Mouse (Mus musculus) urinary bladder, postnatal 14 days (tissue): Measurements from ENCODE around the gene Rrp9.

Source experiments
- DNase-seq: peaks from one replicate; pipeline ENCODE4 v3.0.0; 2021; ENCODE audit warnings: low spot score

Gene Rrp9

GRCm38 (mm10) chr9:106475663-106476001, at the start of gene Rrp9:
Gene Rrp9 (plus strand): TSS chr9:106475963.
- DNase-seq, result peak; percentile 5

- DNase-seq, result no peak
Measured at GRCm38 (mm10) chr9:106428719-106429220, 47.0 kb upstream of the Rrp9 start.

- DNase-seq, result peak; percentile 95
Measured at GRCm38 (mm10) chr9:106429221-106430014, 46.3 kb upstream of the Rrp9 start, which contains the start of gene Rpl29. Gene Rpl29 (plus strand): TSS chr9:106429454.

- DNase-seq, result no peak
Measured at GRCm38 (mm10) chr9:106430015-106430264, 45.8 kb upstream of the Rrp9 start.

GRCm38 (mm10) chr9:106433389-106433788, 42.4 kb upstream of the Rrp9 start:
- no peak for DNase-seq

GRCm38 (mm10) chr9:106436566-106436965, 39.2 kb upstream of the Rrp9 start:
- no peak for DNase-seq

- DNase-seq, result no peak
Measured at GRCm38 (mm10) chr9:106442680-106443079, 33.1 kb upstream of the Rrp9 start.

- no peak for DNase-seq
Measured at GRCm38 (mm10) chr9:106444836-106445235, 30.9 kb upstream of the Rrp9 start.

GRCm38 (mm10) chr9:106447348-106447747, 28.4 kb upstream of the Rrp9 start, which contains the start of the genes Abhd14b and Abhd14a:
Gene Abhd14b (plus strand): TSS chr9:106447459.
Gene Abhd14a (minus strand): TSS chr9:106447678.
- DNase-seq, result peak; percentile 96

- no peak for DNase-seq
Measured at GRCm38 (mm10) chr9:106447951-106448350, 27.8 kb upstream of the Rrp9 start.

GRCm38 (mm10) chr9:106448498-106449031, 27.2 kb upstream of the Rrp9 start:
- peak; percentile 75 for DNase-seq

- no peak for DNase-seq
Measured at GRCm38 (mm10) chr9:106449947-106450346, 25.8 kb upstream of the Rrp9 start.

- peak; percentile 73 for DNase-seq
Measured at GRCm38 (mm10) chr9:106450661-106451060, 25.1 kb upstream of the Rrp9 start.

- no peak for DNase-seq
Measured at GRCm38 (mm10) chr9:106451298-106451697, 24.5 kb upstream of the Rrp9 start.

- no peak for DNase-seq
Measured at GRCm38 (mm10) chr9:106451899-106452298, 23.9 kb upstream of the Rrp9 start.

GRCm38 (mm10) chr9:106452351-106452750, 23.4 kb upstream of the Rrp9 start:
- no peak for DNase-seq

GRCm38 (mm10) chr9:106452821-106453220, 22.9 kb upstream of the Rrp9 start:
- DNase-seq, result no peak

GRCm38 (mm10) chr9:106453271-106454070, 22.3 kb upstream of the Rrp9 start, which contains the start of gene Pcbp4:
Gene Pcbp4 (plus strand): TSS chr9:106453291.
- peak; percentile 49 for DNase-seq

GRCm38 (mm10) chr9:106454071-106454761, 21.5 kb upstream of the Rrp9 start:
- DNase-seq, result no peak

- DNase-seq, result no peak
Measured at GRCm38 (mm10) chr9:106454888-106455681, 20.7 kb upstream of the Rrp9 start.
